Mouse (Mus musculus): Measurements from ENCODE around the gene Psap. TPM values are rescaled to one million over a fixed set of nuclear protein-coding genes. Genes with fewer than 3 reads are reported as not detected.

Psap gene
- polyA plus RNA-seq, 1 experiment from 2014 or later = 63.6 TPM

DNA sequence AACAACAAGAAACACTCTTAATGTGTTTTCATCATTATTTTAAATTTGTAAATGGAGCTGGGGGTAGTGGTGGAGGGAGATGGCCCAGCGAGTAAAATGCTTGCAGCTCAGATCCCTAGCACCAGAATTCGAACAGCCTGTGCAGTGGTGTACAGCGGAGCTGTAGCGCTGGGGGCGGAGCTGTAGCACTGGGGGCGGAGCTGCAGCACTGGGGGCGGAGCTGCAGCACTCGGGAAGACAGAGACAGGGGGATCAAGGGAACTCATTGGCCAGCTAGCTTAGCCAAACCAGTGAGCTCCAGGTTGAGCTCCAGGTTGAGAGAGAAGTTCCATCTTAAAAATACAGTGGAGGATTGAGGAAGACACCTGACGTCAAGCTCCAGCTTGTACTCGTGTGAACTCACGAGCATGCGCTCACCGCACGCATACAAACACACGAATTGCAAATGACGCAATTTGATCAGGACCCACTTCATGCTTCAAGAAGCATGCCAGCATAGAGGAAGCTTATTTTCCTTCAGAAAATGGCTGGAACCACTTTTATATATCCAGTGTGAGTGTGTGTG is 20.1 kb upstream of the Psap start:
- H3K4me1 ChIP-seq (replicated peaks; ENCODE audit: control insufficient read depth, insufficient read depth, low read length) = no peaks in the 10 kb centered on the region
- no peak for DNase-seq (ENCODE audit: low spot score)
- H3K9me3 ChIP-seq (ENCODE audit: control insufficient read depth, low read length) = no peaks in the 10 kb centered on the region
- H3K27me3 ChIP-seq (ENCODE audit: control insufficient read depth, insufficient read depth, low read length) = no peaks in the 10 kb centered on the region
- no peaks in the 10 kb centered on the region for H3K36me3 ChIP-seq (ENCODE audit: control insufficient read depth, insufficient read depth, low read length)
- no peak overlapping the region for H3K4me2 ChIP-seq (ENCODE audit: low read depth, low read length, severe bottlenecking)
- no peak for ATAC-seq (replicated peaks; ENCODE audit: low FRiP score)
- WGBS = 58% methylated on average over 16 of the region's 16 CpGs
- no peak overlapping the region for H3K4me3 ChIP-seq (ENCODE audit: low read depth, low read length)
- H3K27ac ChIP-seq (ENCODE audit: low read depth, low read length) = no peak overlapping the region
- no peak overlapping the region for H3K9ac ChIP-seq (ENCODE audit: low read length)

- no peak for ATAC-seq (replicated peaks; ENCODE audit: low FRiP score)
- H3K4me1 ChIP-seq (replicated peaks; ENCODE audit: control insufficient read depth, insufficient read depth, low read length) = no peaks in the 10 kb centered on the region
- no peak overlapping the region for H3K9ac ChIP-seq (ENCODE audit: low read length)
- 86% methylated on average over 5 of the region's 5 CpGs for WGBS
- H3K4me2 ChIP-seq (ENCODE audit: low read depth, low read length, severe bottlenecking) = no peak overlapping the region
- H3K9me3 ChIP-seq (ENCODE audit: control insufficient read depth, low read length) = no peaks in the 10 kb centered on the region
- H3K27ac ChIP-seq (ENCODE audit: low read depth, low read length) = no peak overlapping the region
- H3K36me3 ChIP-seq (ENCODE audit: control insufficient read depth, insufficient read depth, low read length) = no peaks in the 10 kb centered on the region
- H3K4me3 ChIP-seq (ENCODE audit: low read depth, low read length) = no peak overlapping the region
- H3K27me3 ChIP-seq (ENCODE audit: control insufficient read depth, insufficient read depth, low read length) = no peaks in the 10 kb centered on the region
- DNase-seq (ENCODE audit: low spot score) = no peak
These were observed 16.7 kb upstream of the Psap start for GRCm38 (mm10) chr10:60260557-60261294.

DNA sequence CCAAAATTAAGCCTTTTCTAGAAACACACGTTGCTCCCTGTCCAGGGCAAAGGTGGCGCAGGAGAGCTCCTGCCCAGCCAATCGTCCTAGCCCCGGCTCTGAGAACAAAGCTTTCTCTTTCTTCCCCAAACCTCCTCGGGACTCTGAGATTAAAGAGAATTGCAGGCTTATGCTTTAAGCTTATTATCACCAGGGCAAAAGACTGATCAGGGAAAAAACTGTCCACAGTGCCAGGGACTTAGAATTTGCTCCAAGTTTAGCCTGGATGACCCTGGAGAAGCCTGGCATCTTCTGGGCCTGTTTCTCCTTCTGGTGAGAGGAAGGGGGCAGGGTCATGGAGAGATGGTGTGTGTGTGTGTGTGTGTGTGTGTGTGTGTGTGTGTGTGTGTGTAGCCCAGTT is 15.9 kb upstream of the Psap start:
- Histone ChIP-seq H3K4me3 (ENCODE audit: low read depth, low read length) (no peak overlapping the region), H3K27me3 (ENCODE audit: control insufficient read depth, insufficient read depth, low read length) (no peaks in the 10 kb centered on the region), H3K27ac (ENCODE audit: low read depth, low read length) (no peak overlapping the region), H3K4me2 (ENCODE audit: low read depth, low read length, severe bottlenecking) (no peak overlapping the region), H3K36me3 (ENCODE audit: control insufficient read depth, insufficient read depth, low read length) (no peaks in the 10 kb centered on the region), H3K9me3 (ENCODE audit: control insufficient read depth, low read length) (no peaks in the 10 kb centered on the region), H3K9ac (ENCODE audit: low read length) (no peak overlapping the region), H3K4me1 (replicated peaks; ENCODE audit: control insufficient read depth, insufficient read depth, low read length) (no peaks in the 10 kb centered on the region)
- WGBS = 27% methylated on average over 5 of the region's 5 CpGs
- no peak for ATAC-seq (replicated peaks; ENCODE audit: low FRiP score)
- DNase-seq (ENCODE audit: low spot score) = no peak

DNA sequence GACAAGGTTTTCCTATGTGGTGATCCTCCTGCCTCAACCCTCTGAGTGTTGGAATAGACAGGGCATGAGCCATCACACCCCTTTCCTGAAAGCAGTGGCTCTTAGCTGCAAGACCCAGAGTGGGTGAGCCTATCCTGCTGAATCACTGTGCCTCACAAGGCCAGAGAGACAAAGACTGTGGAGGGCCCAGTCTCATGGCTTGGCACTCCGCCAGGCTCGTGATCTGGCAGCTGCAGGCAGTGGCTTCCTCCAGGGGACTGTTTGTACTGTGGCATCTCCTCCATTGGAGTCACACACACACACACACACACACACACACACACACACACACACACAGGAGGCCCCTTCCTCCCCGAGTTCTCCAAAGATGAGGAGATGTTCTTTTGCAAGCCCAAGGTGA is 15.0 kb upstream of the Psap start:
- Histone ChIP-seq H3K4me1 (replicated peaks; ENCODE audit: control insufficient read depth, insufficient read depth, low read length) (no peaks in the 10 kb centered on the region), H3K9me3 (ENCODE audit: control insufficient read depth, low read length) (no peaks in the 10 kb centered on the region), H3K9ac (ENCODE audit: low read length) (no peak overlapping the region), H3K36me3 (ENCODE audit: control insufficient read depth, insufficient read depth, low read length) (no peaks in the 10 kb centered on the region), H3K4me3 (ENCODE audit: low read depth, low read length) (no peak overlapping the region), H3K27ac (ENCODE audit: low read depth, low read length) (no peak overlapping the region), H3K27me3 (ENCODE audit: control insufficient read depth, insufficient read depth, low read length) (no peaks in the 10 kb centered on the region), H3K4me2 (ENCODE audit: low read depth, low read length, severe bottlenecking) (no peak overlapping the region)
- ATAC-seq (replicated peaks; ENCODE audit: low FRiP score) (peak; percentile 66; the same call in 1 of the 2 replicates), DNase-seq (ENCODE audit: low spot score) (peak; percentile 85)
- WGBS = 65% methylated on average over 3 of the region's 3 CpGs

DNA sequence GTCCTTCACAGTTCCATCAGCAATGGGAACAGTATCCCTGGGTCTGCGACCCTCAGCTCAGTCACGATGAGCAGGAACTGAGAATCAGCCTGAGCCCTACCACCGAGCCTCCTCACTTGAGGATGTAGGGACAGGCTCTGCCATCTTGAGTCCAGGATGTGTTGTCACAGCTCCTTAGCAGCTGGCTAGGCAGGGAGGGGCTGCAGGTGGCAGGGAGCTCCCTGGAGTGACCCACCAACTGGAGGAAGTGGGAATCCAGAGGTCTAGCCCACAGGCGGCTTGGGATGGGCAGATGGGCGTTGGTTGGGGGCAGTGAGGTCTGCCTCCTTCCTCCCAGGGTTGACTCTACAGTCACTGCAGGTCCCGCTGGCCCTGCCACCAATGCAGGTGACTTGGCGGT is 14.1 kb upstream of the Psap start:
- H3K4me3 ChIP-seq (ENCODE audit: low read depth, low read length) = no peak overlapping the region
- no peak overlapping the region for H3K4me2 ChIP-seq (ENCODE audit: low read depth, low read length, severe bottlenecking)
- DNase-seq (ENCODE audit: low spot score) (no peak), ATAC-seq (replicated peaks; ENCODE audit: low FRiP score) (no peak)
- H3K9me3 ChIP-seq (ENCODE audit: control insufficient read depth, low read length) = no peaks in the 10 kb centered on the region
- H3K9ac ChIP-seq (ENCODE audit: low read length) = no peak overlapping the region
- H3K36me3 ChIP-seq (ENCODE audit: control insufficient read depth, insufficient read depth, low read length) = no peaks in the 10 kb centered on the region
- 88% methylated on average over 7 of the region's 7 CpGs for WGBS
- no peaks in the 10 kb centered on the region for H3K4me1 ChIP-seq (replicated peaks; ENCODE audit: control insufficient read depth, insufficient read depth, low read length)
- no peak overlapping the region for H3K27ac ChIP-seq (ENCODE audit: low read depth, low read length)
- no peaks in the 10 kb centered on the region for H3K27me3 ChIP-seq (ENCODE audit: control insufficient read depth, insufficient read depth, low read length)

DNA sequence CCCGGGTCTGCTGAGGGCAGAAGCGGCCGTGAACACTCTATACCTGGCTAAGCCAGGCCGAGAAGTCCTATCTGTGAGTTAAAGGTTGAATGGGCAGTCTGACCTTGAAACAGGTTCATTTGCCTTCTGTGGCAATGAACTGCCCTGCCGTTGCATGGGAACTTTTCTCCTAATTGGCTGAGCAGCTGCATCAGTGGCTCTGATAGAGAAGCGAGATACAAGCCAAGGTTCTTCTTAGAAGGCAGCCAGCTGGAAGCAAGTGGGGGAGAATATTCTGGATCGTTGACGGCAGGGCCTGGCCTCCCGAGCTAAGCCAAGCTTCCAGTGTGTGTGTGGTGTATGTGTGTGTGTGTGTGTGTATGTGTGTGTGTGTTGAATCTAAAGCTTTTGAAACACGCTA is 12.2 kb upstream of the Psap start:
- DNase-seq (ENCODE audit: low spot score) (no peak), ATAC-seq (replicated peaks; ENCODE audit: low FRiP score) (no peak)
- Histone ChIP-seq H3K4me1 (replicated peaks; ENCODE audit: control insufficient read depth, insufficient read depth, low read length) (no peaks in the 10 kb centered on the region), H3K9me3 (ENCODE audit: control insufficient read depth, low read length) (no peaks in the 10 kb centered on the region), H3K4me2 (ENCODE audit: low read depth, low read length, severe bottlenecking) (no peak overlapping the region), H3K36me3 (ENCODE audit: control insufficient read depth, insufficient read depth, low read length) (no peaks in the 10 kb centered on the region), H3K9ac (ENCODE audit: low read length) (no peak overlapping the region), H3K4me3 (ENCODE audit: low read depth, low read length) (no peak overlapping the region), H3K27ac (ENCODE audit: low read depth, low read length) (no peak overlapping the region), H3K27me3 (ENCODE audit: control insufficient read depth, insufficient read depth, low read length) (no peaks in the 10 kb centered on the region)
- WGBS = 84% methylated on average over 10 of the region's 10 CpGs

- Histone ChIP-seq H3K4me2 (ENCODE audit: low read depth, low read length, severe bottlenecking) (no peak overlapping the region), H3K4me3 (ENCODE audit: low read depth, low read length) (no peak overlapping the region), H3K9ac (ENCODE audit: low read length) (no peak overlapping the region), H3K27ac (ENCODE audit: low read depth, low read length) (no peak overlapping the region), H3K4me1 (replicated peaks; ENCODE audit: control insufficient read depth, insufficient read depth, low read length) (no peaks in the 10 kb centered on the region), H3K9me3 (ENCODE audit: control insufficient read depth, low read length) (no peaks in the 10 kb centered on the region), H3K27me3 (ENCODE audit: control insufficient read depth, insufficient read depth, low read length) (no peaks in the 10 kb centered on the region), H3K36me3 (ENCODE audit: control insufficient read depth, insufficient read depth, low read length) (no peaks in the 10 kb centered on the region)
- ATAC-seq (replicated peaks; ENCODE audit: low FRiP score) = no peak
- WGBS = 92% methylated on average over 8 of the region's 8 CpGs
- DNase-seq (ENCODE audit: low spot score) = no peak
These were observed 10.5 kb upstream of the Psap start for GRCm38 (mm10) chr10:60266842-60267401.

GRCm38 (mm10) chr10:60268738-60269137 is 8.7 kb upstream of the Psap start:
- no peaks in the 10 kb centered on the region for H3K27me3 ChIP-seq (ENCODE audit: control insufficient read depth, insufficient read depth, low read length)
- 86% methylated on average over 11 of the region's 11 CpGs for WGBS
- no peak overlapping the region for H3K27ac ChIP-seq (ENCODE audit: low read depth, low read length)
- DNase-seq (ENCODE audit: low spot score) = no peak
- H3K9me3 ChIP-seq (ENCODE audit: control insufficient read depth, low read length) = no peaks in the 10 kb centered on the region
- no peak for ATAC-seq (replicated peaks; ENCODE audit: low FRiP score)
- no peaks in the 10 kb centered on the region for H3K36me3 ChIP-seq (ENCODE audit: control insufficient read depth, insufficient read depth, low read length)
- H3K9ac ChIP-seq (ENCODE audit: low read length) = no peak overlapping the region
- H3K4me3 ChIP-seq (ENCODE audit: low read depth, low read length) = no peak overlapping the region
- no peak overlapping the region for H3K4me2 ChIP-seq (ENCODE audit: low read depth, low read length, severe bottlenecking)
- no peaks in the 10 kb centered on the region for H3K4me1 ChIP-seq (replicated peaks; ENCODE audit: control insufficient read depth, insufficient read depth, low read length)
